Mouse (Mus musculus) midbrain, embryonic 10.5 days (tissue): ENCODE results near the gene Ctsh. TPM values are rescaled to one million over a fixed set of nuclear protein-coding genes. Genes with fewer than 3 reads are reported as not detected.

Experiments
- DNase-seq: peaks from one replicate; pipeline ENCODE4 v3.0.0-alpha.2; 2017; ENCODE audit warnings: low spot score
- H3K27ac ChIP-seq: fragments of 300-500 bp; sonication (generic); replicated peaks from 2 replicates; pipeline ENCODE4 v1.5.1; 2016; ENCODE audit warnings: mild to moderate bottlenecking
- H3K27me3 ChIP-seq: fragments of 300-500 bp; sonication (generic); 2 replicates; pipeline ENCODE4 v1.6.1; 2016; ENCODE audit warnings: low read depth, mild to moderate bottlenecking; ENCODE audit not compliant: poor library complexity, severe bottlenecking
- H3K36me3 ChIP-seq: fragments of 300-500 bp; sonication (generic); 2 replicates; pipeline ENCODE4 v1.6.1; 2016; ENCODE audit warnings: mild to moderate bottlenecking, moderate library complexity
- H3K4me1 ChIP-seq: fragments of 300-500 bp; sonication (generic); 2 replicates; pipeline ENCODE4 v1.6.1; 2016
- H3K4me3 ChIP-seq: fragments of 300-500 bp; sonication (generic); 2 replicates; pipeline ENCODE4 v1.5.1; 2016; ENCODE audit warnings: mild to moderate bottlenecking, moderate library complexity
- H3K9me3 ChIP-seq: fragments of 300-500 bp; sonication (generic); replicated peaks from 2 replicates; pipeline ENCODE4 v1.6.1; 2016; ENCODE audit warnings: mild to moderate bottlenecking
- WGBS: fragments of 180-500 bp; shearing (Covaris S2); methylation state at CpG from one replicate; pipeline ENCODE4 v1.1.7; 2016; 5-methylcytosine and 5-hydroxymethylcytosine counted together
- polyA plus RNA-seq: library from polyadenylated mRNA; unstranded; fragments of >200 nt; fragmentation: Nextera tagmentation; extraction: Ambion mirVana; gene quantifications from 2 replicates; pipeline ENCODE4 v1.2.1, GENCODE M21; 2016

The Ctsh gene
- polyA plus RNA-seq, result 7.0 and 8.0 TPM in 2 replicates

GRCm38 (mm10) chr9:90053852-90054251, at the start of gene Ctsh:
Gene Ctsh (plus strand): TSS chr9:90054152.
- Histone ChIP-seq H3K9me3 (no peaks in the 10 kb centered on the region), H3K27ac (peak within 1 kb of the TSS; percentile 71), H3K36me3 (no peaks in the 10 kb centered on the region), H3K4me3 (peak within 1 kb of the TSS; percentile 68), H3K4me1 (peaks cover 13% of the 10 kb centered on the region), H3K27me3 (peaks cover 25% of the 10 kb centered on the region)
- no peak for DNase-seq
- WGBS, result 86% methylated on average over 2 of the region's 2 CpGs

- WGBS, result 88% methylated on average over 3 of the region's 3 CpGs
- Histone ChIP-seq H3K4me1 (peaks cover 6% of the 10 kb centered on the region; the same call in 1 of the 2 replicates), H3K4me3 (no peak overlapping the region), H3K36me3 (no peaks in the 10 kb centered on the region), H3K9me3 (no peaks in the 10 kb centered on the region), H3K27me3 (no peaks in the 10 kb centered on the region), H3K27ac (no peak overlapping the region)
- DNase-seq, result no peak
Observed at GRCm38 (mm10) chr9:90006432-90006831, 47.5 kb upstream of the Ctsh start.

GRCm38 (mm10) chr9:90007094-90007493, 46.9 kb upstream of the Ctsh start:
- H3K36me3 ChIP-seq, result no peaks in the 10 kb centered on the region
- peaks cover 6% of the 10 kb centered on the region; the same call in 1 of the 2 replicates for H3K4me1 ChIP-seq
- no peak for DNase-seq
- 36% methylated on average over 2 of the region's 2 CpGs for WGBS
- H3K9me3 ChIP-seq, result no peaks in the 10 kb centered on the region
- H3K27me3 ChIP-seq, result no peaks in the 10 kb centered on the region
- H3K27ac ChIP-seq, result no peak overlapping the region
- H3K4me3 ChIP-seq, result no peak overlapping the region

- Histone ChIP-seq H3K9me3 (no peaks in the 10 kb centered on the region), H3K27me3 (no peaks in the 10 kb centered on the region), H3K27ac (no peak overlapping the region), H3K4me1 (peaks cover 6% of the 10 kb centered on the region; the same call in 1 of the 2 replicates), H3K4me3 (no peak overlapping the region), H3K36me3 (no peaks in the 10 kb centered on the region)
- WGBS, result 90% methylated on average over 6 of the region's 6 CpGs
- DNase-seq, result no peak
Observed at GRCm38 (mm10) chr9:90008138-90008537, 45.8 kb upstream of the Ctsh start.

- no peaks in the 10 kb centered on the region for H3K27me3 ChIP-seq
- H3K36me3 ChIP-seq, result no peaks in the 10 kb centered on the region
- H3K4me1 ChIP-seq, result peaks cover 6% of the 10 kb centered on the region; the same call in 1 of the 2 replicates
- no peak overlapping the region for H3K27ac ChIP-seq
- no peak overlapping the region for H3K4me3 ChIP-seq
- no peak for DNase-seq
- 71% methylated on average over 2 of the region's 2 CpGs for WGBS
- H3K9me3 ChIP-seq, result no peaks in the 10 kb centered on the region
Observed at GRCm38 (mm10) chr9:90011849-90012248, 42.1 kb upstream of the Ctsh start.

GRCm38 (mm10) chr9:90014649-90015048, 39.3 kb upstream of the Ctsh start:
- H3K9me3 ChIP-seq, result no peaks in the 10 kb centered on the region
- H3K27me3 ChIP-seq, result no peaks in the 10 kb centered on the region
- WGBS, result 81% methylated on average over 3 of the region's 3 CpGs
- no peak overlapping the region for H3K4me3 ChIP-seq
- H3K4me1 ChIP-seq, result no peaks in the 10 kb centered on the region
- H3K36me3 ChIP-seq, result no peaks in the 10 kb centered on the region
- H3K27ac ChIP-seq, result no peak overlapping the region
- DNase-seq, result no peak

GRCm38 (mm10) chr9:90016204-90016603, 37.7 kb upstream of the Ctsh start:
- 85% methylated on average over 6 of the region's 6 CpGs for WGBS
- H3K36me3 ChIP-seq, result no peaks in the 10 kb centered on the region
- H3K27me3 ChIP-seq, result no peaks in the 10 kb centered on the region
- H3K4me1 ChIP-seq, result no peaks in the 10 kb centered on the region
- H3K4me3 ChIP-seq, result no peak overlapping the region
- H3K9me3 ChIP-seq, result no peaks in the 10 kb centered on the region
- no peak for DNase-seq
- H3K27ac ChIP-seq, result no peak overlapping the region

GRCm38 (mm10) chr9:90020866-90021265, 33.1 kb upstream of the Ctsh start:
- DNase-seq, result no peak
- Histone ChIP-seq H3K4me3 (no peak overlapping the region), H3K27ac (no peak overlapping the region), H3K27me3 (no peaks in the 10 kb centered on the region), H3K36me3 (no peaks in the 10 kb centered on the region), H3K4me1 (no peaks in the 10 kb centered on the region), H3K9me3 (no peaks in the 10 kb centered on the region)
- WGBS, result 92% methylated on average over 6 of the region's 6 CpGs

GRCm38 (mm10) chr9:90021442-90021841, 32.5 kb upstream of the Ctsh start:
- Histone ChIP-seq H3K27ac (no peak overlapping the region), H3K4me3 (no peak overlapping the region), H3K9me3 (no peaks in the 10 kb centered on the region), H3K36me3 (no peaks in the 10 kb centered on the region), H3K4me1 (no peaks in the 10 kb centered on the region), H3K27me3 (no peaks in the 10 kb centered on the region)
- WGBS, result 90% methylated on average over 4 of the region's 4 CpGs
- no peak for DNase-seq

- H3K27ac ChIP-seq, result no peak overlapping the region
- no peaks in the 10 kb centered on the region for H3K27me3 ChIP-seq
- DNase-seq, result no peak
- H3K9me3 ChIP-seq, result no peaks in the 10 kb centered on the region
- 89% methylated on average over 6 of the region's 6 CpGs for WGBS
- no peak overlapping the region for H3K4me3 ChIP-seq
- H3K36me3 ChIP-seq, result no peaks in the 10 kb centered on the region
- no peaks in the 10 kb centered on the region for H3K4me1 ChIP-seq
Observed at GRCm38 (mm10) chr9:90027709-90028108, 26.2 kb upstream of the Ctsh start.

- no peak for DNase-seq
- 81% methylated on average over 4 of the region's 4 CpGs for WGBS
- Histone ChIP-seq H3K4me1 (no peaks in the 10 kb centered on the region), H3K27ac (no peak overlapping the region), H3K9me3 (no peaks in the 10 kb centered on the region), H3K36me3 (no peaks in the 10 kb centered on the region), H3K4me3 (no peak overlapping the region), H3K27me3 (no peaks in the 10 kb centered on the region)
Observed at GRCm38 (mm10) chr9:90033922-90034321, 20.0 kb upstream of the Ctsh start.

- WGBS, result 80% methylated on average over 2 of the region's 2 CpGs
- no peak for DNase-seq
- H3K27ac ChIP-seq, result no peak overlapping the region
- H3K27me3 ChIP-seq, result no peaks in the 10 kb centered on the region
- H3K4me3 ChIP-seq, result no peak overlapping the region
- H3K36me3 ChIP-seq, result no peaks in the 10 kb centered on the region
- H3K9me3 ChIP-seq, result no peaks in the 10 kb centered on the region
- no peaks in the 10 kb centered on the region for H3K4me1 ChIP-seq
Observed at GRCm38 (mm10) chr9:90035168-90035567, 18.8 kb upstream of the Ctsh start.

- no peak for DNase-seq
- H3K36me3 ChIP-seq, result no peaks in the 10 kb centered on the region
- no peaks in the 10 kb centered on the region for H3K9me3 ChIP-seq
- no peak overlapping the region for H3K4me3 ChIP-seq
- 90% methylated on average over 3 of the region's 3 CpGs for WGBS
- H3K27ac ChIP-seq, result no peak overlapping the region
- no peaks in the 10 kb centered on the region for H3K4me1 ChIP-seq
- H3K27me3 ChIP-seq, result no peaks in the 10 kb centered on the region
Observed at GRCm38 (mm10) chr9:90035794-90036193, 18.2 kb upstream of the Ctsh start.

GRCm38 (mm10) chr9:90036313-90036712, 17.6 kb upstream of the Ctsh start:
- Histone ChIP-seq H3K4me1 (no peaks in the 10 kb centered on the region), H3K9me3 (no peaks in the 10 kb centered on the region), H3K27ac (no peak overlapping the region), H3K27me3 (no peaks in the 10 kb centered on the region), H3K4me3 (no peak overlapping the region), H3K36me3 (no peaks in the 10 kb centered on the region)
- no peak for DNase-seq
- WGBS, result 85% methylated on average over 4 of the region's 4 CpGs
